Mouse (Mus musculus) left cerebral cortex, adult 2 months (tissue): ENCODE measurements at regions not wholly inside any gene's neighbourhood (a gene's known extent, or its start where the extent isn't known, plus 50 kb on each side); places are given as distances from the start of the nearest gene placed in this dataset.

Source experiments
- DNase-seq, 2 experiments: peaks; one replicate each; pipeline ENCODE4 v3.0.0; 2021 to 2022; ENCODE audit warnings: low spot score in 2 of 2, mixed read lengths in 1 of 2; ENCODE audit errors: extremely low spot score in 1 of 2
- H3K27ac ChIP-seq: fragments of 200-600 bp; 2 replicates; pipeline ENCODE4 v1.8.1; 2022
- H3K4me3 ChIP-seq: fragments of 200-600 bp; 2 replicates; pipeline ENCODE4 v1.8.1; 2022
- CTCF ChIP-seq: fragments of 200-600 bp; IDR thresholded peaks from 2 replicates; pipeline ENCODE4 v1.8.1; 2022; ENCODE audit warnings: antibody characterized with exemption, mild to moderate bottlenecking, moderate library complexity
- intact Hi-C: fragments of 180-260 bp; cut with DNase I; formaldehyde crosslinking; loops from one replicate; pipeline ENCODE4 v1.15.1; 2025

- no peak for DNase-seq
- no peak for TF ChIP-seq CTCF
- H3K4me3 ChIP-seq: no peak overlapping the region
- intact Hi-C loops: no loop called here
- no peak overlapping the region for H3K27ac ChIP-seq
Measured at GRCm38 (mm10) chr12:77749438-77750007, 444.5 kb upstream of the Gm6657 start.

- H3K27ac ChIP-seq: no peak overlapping the region
- DNase-seq: no peak
- no peak overlapping the region for H3K4me3 ChIP-seq
- no peak for TF ChIP-seq CTCF
- intact Hi-C loops: no loop called here
Measured at GRCm38 (mm10) chr12:77752181-77752580, 441.9 kb upstream of the Gm6657 start.

GRCm38 (mm10) chr12:77756021-77756420 lies 438.0 kb upstream of the Gm6657 start:
- TF ChIP-seq CTCF: no peak
- DNase-seq: no peak
- Histone ChIP-seq H3K27ac (no peak overlapping the region), H3K4me3 (no peak overlapping the region)
- intact Hi-C loops: no loop called here

GRCm38 (mm10) chr12:77760976-77761375 lies 433.1 kb upstream of the Gm6657 start:
- no peak overlapping the region for H3K4me3 ChIP-seq
- no peak for DNase-seq
- intact Hi-C loops: no loop called here
- H3K27ac ChIP-seq: no peak overlapping the region
- no peak for TF ChIP-seq CTCF

- Histone ChIP-seq H3K27ac (no peak overlapping the region), H3K4me3 (no peak overlapping the region)
- no peak for TF ChIP-seq CTCF
- DNase-seq: no peak
- intact Hi-C loops: no loop called here
Measured at GRCm38 (mm10) chr12:77776011-77776546, 418.0 kb upstream of the Gm6657 start.

GRCm38 (mm10) chr12:77776755-77777154 lies 417.3 kb upstream of the Gm6657 start:
- intact Hi-C loops: no loop called here
- Histone ChIP-seq H3K4me3 (no peak overlapping the region), H3K27ac (no peak overlapping the region)
- DNase-seq: no peak
- no peak for TF ChIP-seq CTCF

- TF ChIP-seq CTCF: peak; percentile 98
- peak overlapping the region; percentile 37; the same call in 1 of the 2 replicates for H3K27ac ChIP-seq
- DNase-seq: peak; percentile 85 to 94
- intact Hi-C loops: loop anchor here (10.0 kb wide), 4 partner anchors 206 to 776 kb away; partner anchors contain the start of gene Fut8
- H3K4me3 ChIP-seq: peak overlapping the region; percentile 36; the same call in 1 of the 2 replicates
Measured at GRCm38 (mm10) chr12:77780885-77781698, 412.9 kb upstream of the Gm6657 start.

- H3K27ac ChIP-seq: no peak overlapping the region
- intact Hi-C loops: loop anchor here (10.0 kb wide), 4 partner anchors 209 to 779 kb away; partner anchors contain the start of gene Fut8
- DNase-seq: no peak
- H3K4me3 ChIP-seq: no peak overlapping the region
- TF ChIP-seq CTCF: no peak
Measured at GRCm38 (mm10) chr12:77783909-77784308, 410.1 kb upstream of the Gm6657 start.

GRCm38 (mm10) chr12:77785647-77786046 lies 408.4 kb upstream of the Gm6657 start:
- no peak overlapping the region for H3K4me3 ChIP-seq
- H3K27ac ChIP-seq: no peak overlapping the region
- intact Hi-C loops: loop anchor here (10.0 kb wide), 4 partner anchors 211 to 781 kb away; partner anchors contain the start of gene Fut8
- TF ChIP-seq CTCF: no peak
- peak in 1 of 2 experiments; percentile 38 for DNase-seq

GRCm38 (mm10) chr12:77786678-77787077 lies 407.4 kb upstream of the Gm6657 start:
- DNase-seq: no peak
- intact Hi-C loops: loop anchor here (10.0 kb wide), 4 partner anchors 212 to 782 kb away; partner anchors contain the start of gene Fut8
- TF ChIP-seq CTCF: no peak
- no peak overlapping the region for H3K4me3 ChIP-seq
- no peak overlapping the region for H3K27ac ChIP-seq

GRCm38 (mm10) chr12:77788273-77788672 lies 405.8 kb upstream of the Gm6657 start:
- intact Hi-C loops: loop anchor here (10.0 kb wide), 4 partner anchors 213 to 783 kb away; partner anchors contain the start of gene Fut8
- H3K27ac ChIP-seq: no peak overlapping the region
- H3K4me3 ChIP-seq: no peak overlapping the region
- TF ChIP-seq CTCF: no peak
- DNase-seq: no peak

GRCm38 (mm10) chr12:77789427-77789826 lies 404.6 kb upstream of the Gm6657 start:
- H3K27ac ChIP-seq: no peak overlapping the region
- no peak for DNase-seq
- peak; percentile 19; the same call in 1 of the 2 replicates for TF ChIP-seq CTCF
- intact Hi-C loops: loop anchor here (10.0 kb wide), 4 partner anchors 215 to 785 kb away; partner anchors contain the start of gene Fut8
- H3K4me3 ChIP-seq: no peak overlapping the region
